Mouse (Mus musculus): ENCODE results near the gene Anxa2. TPM values are rescaled to one million over a fixed set of nuclear protein-coding genes. Genes with fewer than 3 reads are reported as not detected.

Gene Anxa2
- polyA plus RNA-seq, 1 experiment from 2014 or later: 98.0 TPM

Small RNA genes lying within 50 kb of the gene (microRNA-seq; reads per million reads assigned to microRNA genes)
- gene Mir3109: 1.4 reads per million

Other genes starting within 250 kb of the Anxa2 start
- 12.3 and 13.4 TPM in 2 replicates for gene Ice2, start 55.7 kb upstream of the Anxa2 start, polyA plus RNA-seq (2016; fragmentation: Nextera tagmentation; extraction: Ambion mirVana)

Data from liver, embryonic 12.5 days (tissue).